Mouse (Mus musculus): ENCODE measurements around the gene Stip1.

Stip1 gene

GRCm38 (mm10) chr19:6985300-6985699 lies 54.5 kb downstream of the Stip1 start:
- DNase-seq (ENCODE audit: low spot score): no peak

DNA sequence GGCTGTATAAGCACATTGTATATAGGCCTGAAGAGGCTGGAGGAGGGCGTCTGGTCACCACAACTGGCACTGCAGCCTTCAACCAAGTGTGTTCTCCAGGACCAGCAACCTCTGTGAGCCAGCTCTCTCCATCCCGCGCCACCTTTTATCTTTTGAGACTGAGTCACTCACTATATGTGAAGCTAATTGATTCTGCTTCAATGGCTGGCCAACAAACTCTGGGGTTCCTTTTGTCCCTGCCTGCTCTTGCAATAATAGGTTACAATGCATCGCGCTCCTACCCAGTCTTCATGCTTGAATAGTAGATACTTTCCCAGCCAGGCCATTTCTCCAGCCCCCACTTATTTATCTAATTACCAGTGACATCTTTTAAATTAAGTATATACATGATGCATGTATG lies 56.1 kb downstream of the Stip1 start:
- no peak for DNase-seq (ENCODE audit: low spot score)

DNA sequence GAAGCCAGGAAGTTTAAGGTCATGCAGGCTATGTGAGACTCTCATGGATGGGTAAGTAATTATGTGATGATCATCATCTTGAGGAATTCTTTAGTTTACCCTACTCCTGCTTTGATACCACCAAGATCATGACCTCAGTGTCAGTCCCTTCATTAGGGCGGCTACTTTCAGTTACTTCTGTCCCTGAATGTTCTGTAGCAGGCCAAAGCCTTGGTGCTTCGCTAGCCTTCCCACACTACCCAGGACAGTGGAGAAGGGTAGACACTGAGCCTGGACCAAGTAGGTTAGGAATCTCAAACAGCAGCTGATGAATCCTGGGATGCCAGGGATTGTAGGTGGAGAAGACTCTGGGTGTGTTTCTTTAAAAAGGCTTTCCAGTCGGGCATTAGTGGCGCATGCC lies 58.3 kb downstream of the Stip1 start:
- DNase-seq (ENCODE audit: low spot score): no peak

DNA sequence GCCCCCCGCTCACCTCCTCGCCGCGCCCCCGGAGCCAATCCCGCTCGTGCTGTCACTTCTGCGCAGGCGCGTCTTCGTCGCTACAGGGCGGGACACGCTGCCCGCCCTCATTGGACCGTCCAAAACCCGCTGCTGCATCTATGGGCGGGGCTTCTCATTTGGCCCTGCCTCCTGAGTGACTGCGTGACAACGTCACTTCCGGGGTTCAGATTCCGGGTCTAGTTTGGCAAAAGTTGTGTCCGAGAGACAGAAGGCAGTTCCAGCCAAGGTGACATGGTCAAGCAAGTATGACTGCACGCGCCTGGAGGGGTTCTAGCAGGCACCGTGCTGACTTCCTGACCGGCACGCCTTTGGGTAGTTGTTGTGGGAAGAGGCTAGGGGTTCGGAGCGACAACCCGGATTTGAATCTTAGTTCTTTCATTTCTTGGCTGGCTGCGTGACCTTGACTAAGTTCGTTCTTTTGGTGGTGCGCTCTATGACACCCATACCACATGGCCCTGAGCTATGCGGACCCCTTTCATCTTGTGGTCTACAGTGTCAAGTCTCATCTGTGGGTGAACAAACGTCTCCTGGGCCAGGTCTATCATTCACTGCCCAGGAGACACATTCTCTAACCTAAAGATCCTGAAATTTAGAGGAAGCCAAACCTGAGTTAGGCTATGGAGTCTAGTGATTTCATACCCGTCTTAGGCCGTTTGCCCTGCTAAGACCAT lies 59.2 kb downstream of the Stip1 start, which contains the start of gene Fkbp2:
TSS of gene Fkbp2 (minus strand) at position 121 of the 713 bp plus-strand sequence.
- DNase-seq (ENCODE audit: low spot score): peak; percentile 99

DNA sequence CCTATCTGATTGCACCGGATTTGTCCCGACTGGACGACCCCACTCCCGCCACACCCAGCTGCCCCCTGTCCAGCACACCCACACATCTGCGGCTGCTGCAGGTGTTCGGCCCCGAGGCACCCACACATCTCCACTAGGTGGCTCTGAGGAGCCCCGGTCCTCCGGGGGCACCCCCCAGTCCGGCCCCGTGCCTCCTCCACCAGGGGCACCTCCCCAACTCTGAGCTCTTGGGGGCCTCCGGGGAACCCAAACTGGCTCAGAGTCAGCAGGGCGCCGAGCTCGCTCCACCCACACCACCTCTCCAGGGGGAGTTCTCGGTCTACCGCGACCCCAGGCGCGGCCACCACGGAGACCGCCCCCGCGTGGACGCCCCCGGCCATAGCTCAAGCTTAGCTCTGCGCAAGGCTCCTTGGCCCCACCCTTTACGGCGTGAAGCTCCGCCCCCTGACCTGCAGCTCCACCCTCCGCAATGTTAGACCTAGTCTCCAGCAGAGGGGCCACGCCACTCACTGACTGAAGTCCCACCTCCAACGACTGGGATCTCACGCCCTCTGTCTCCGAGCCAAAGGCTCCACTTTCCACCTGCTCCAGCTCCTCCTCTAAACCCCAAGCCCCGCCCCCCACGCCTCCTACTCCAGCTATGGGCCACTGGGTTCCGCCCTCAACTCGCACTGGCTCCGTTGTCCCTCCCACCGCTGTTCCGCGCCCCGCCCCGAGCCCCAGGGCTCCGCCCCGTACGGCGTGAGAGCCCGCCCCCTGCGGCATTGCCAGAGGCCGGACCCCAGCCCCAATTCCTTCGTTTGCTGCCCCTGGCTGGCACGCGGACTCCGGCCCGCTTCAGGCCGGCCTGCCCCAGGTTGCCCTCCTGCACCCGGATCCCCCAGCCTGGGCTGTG lies 60.0 kb downstream of the Stip1 start:
- peak; percentile 100 for DNase-seq (ENCODE audit: low spot score)

- no peak for DNase-seq (ENCODE audit: low spot score)
Measured at GRCm38 (mm10) chr19:6979001-6979479, 60.7 kb downstream of the Stip1 start.

DNA sequence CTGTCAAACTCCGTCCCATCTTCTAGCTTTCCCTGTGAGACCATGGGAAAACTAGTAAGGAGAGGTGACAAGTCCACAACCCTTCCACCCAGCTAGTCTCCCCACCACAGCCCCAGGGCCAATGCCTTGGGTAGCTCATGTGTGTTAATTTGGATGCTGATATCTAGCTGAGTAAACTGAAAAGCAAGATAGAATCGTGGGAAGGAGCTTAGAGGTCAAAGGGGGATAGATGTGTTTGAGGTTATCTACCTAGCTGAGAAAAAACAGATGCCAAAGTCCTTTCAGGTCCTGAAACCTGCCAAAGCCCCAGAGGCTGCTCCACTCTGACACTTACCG lies 61.2 kb downstream of the Stip1 start:
- no peak for DNase-seq (ENCODE audit: low spot score)

GRCm38 (mm10) chr19:6977759-6978638 lies 61.8 kb downstream of the Stip1 start:
- DNase-seq (ENCODE audit: low spot score): no peak

GRCm38 (mm10) chr19:6975537-6976521 lies 63.9 kb downstream of the Stip1 start, which contains the start of gene Plcb3:
TSS of gene Plcb3 (minus strand) at chr19:6976470.
- peak; percentile 69 for DNase-seq (ENCODE audit: low spot score)

- DNase-seq (ENCODE audit: low spot score): peak; percentile 94
Measured at GRCm38 (mm10) chr19:6974211-6975205, 65.3 kb downstream of the Stip1 start, which contains the start of gene Ppp1r14b. TSS of gene Ppp1r14b (plus strand) at chr19:6974968.

GRCm38 (mm10) chr19:6973581-6974190 lies 66.1 kb downstream of the Stip1 start:
- DNase-seq (ENCODE audit: low spot score): no peak

GRCm38 (mm10) chr19:6972247-6972917 lies 67.4 kb downstream of the Stip1 start:
- no peak for DNase-seq (ENCODE audit: low spot score)

DNA sequence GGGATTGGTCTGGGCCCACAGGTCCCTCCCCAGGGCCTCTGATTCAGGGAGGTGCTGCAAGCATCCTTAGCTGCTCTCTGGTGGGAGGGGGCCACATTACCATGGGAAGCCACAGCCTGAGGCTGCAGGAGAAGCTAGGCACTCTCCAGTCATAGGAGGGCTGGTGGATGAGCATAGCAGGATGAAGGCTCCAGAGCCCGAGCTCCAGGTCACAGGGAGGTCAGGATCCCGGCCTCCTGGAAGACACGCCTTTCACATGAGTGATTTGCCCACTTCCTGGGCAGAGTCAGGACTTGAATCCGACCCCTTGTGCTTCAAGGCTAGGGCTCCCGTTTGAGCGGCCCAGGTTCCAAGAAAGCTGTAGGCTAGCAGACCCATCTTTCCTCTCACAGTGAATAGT lies 68.1 kb downstream of the Stip1 start:
- no peak for DNase-seq (ENCODE audit: low spot score)
